Mouse (Mus musculus) MEL-GATA-1-ER (cell line): ENCODE data around the gene Parp2.
"Not testable (repeated sequence)": the region's sequence is repeated elsewhere in the genome, so short reads cannot be mapped to it uniquely, and the experiment has no call there.

Experiments used
- DNase-seq: peaks from one replicate; pipeline ENCODE4 v3.0.0-alpha.2; 2012; ENCODE audit warnings: low read depth; ENCODE audit errors: extremely low read depth

Gene Parp2

GRCm38 (mm10) chr14:50807487-50808072 lies at the start of gene Parp2, which contains the start of gene Ccnb1ip1:
TSS of gene Parp2 (plus strand) at chr14:50807841.
TSS of gene Ccnb1ip1 (minus strand) at chr14:50807732.
- peak; percentile 93 for DNase-seq

GRCm38 (mm10) chr14:50758416-50759085 lies 49.1 kb upstream of the Parp2 start:
- no peak for DNase-seq

- no peak for DNase-seq
Observed at GRCm38 (mm10) chr14:50765736-50766135, 41.9 kb upstream of the Parp2 start.

GRCm38 (mm10) chr14:50771342-50771741 lies 36.3 kb upstream of the Parp2 start:
- no peak for DNase-seq

- no peak for DNase-seq
Observed at GRCm38 (mm10) chr14:50782166-50782565, 25.5 kb upstream of the Parp2 start.

GRCm38 (mm10) chr14:50784391-50785250 lies 23.0 kb upstream of the Parp2 start:
- no peak for DNase-seq

GRCm38 (mm10) chr14:50785251-50785637 lies 22.4 kb upstream of the Parp2 start, which contains the start of gene Ttc5:
TSS of gene Ttc5 (minus strand) at chr14:50785519.
- DNase-seq: peak; percentile 84

- DNase-seq: no peak
Observed at GRCm38 (mm10) chr14:50788157-50788556, 19.5 kb upstream of the Parp2 start.

GRCm38 (mm10) chr14:50795261-50795935 lies 12.2 kb upstream of the Parp2 start:
- no peak for DNase-seq

GRCm38 (mm10) chr14:50795965-50796364 lies 11.7 kb upstream of the Parp2 start:
- DNase-seq: no peak

GRCm38 (mm10) chr14:50796464-50796863 lies 11.2 kb upstream of the Parp2 start:
- DNase-seq: no peak

- no peak for DNase-seq
Observed at GRCm38 (mm10) chr14:50798512-50798911, 9.1 kb upstream of the Parp2 start.

- peak; percentile 72 for DNase-seq
Observed at GRCm38 (mm10) chr14:50799502-50800259, 8.0 kb upstream of the Parp2 start.

GRCm38 (mm10) chr14:50802441-50802840 lies 5.2 kb upstream of the Parp2 start:
- no peak for DNase-seq

GRCm38 (mm10) chr14:50802843-50803562 lies 4.6 kb upstream of the Parp2 start:
- peak; percentile 68 for DNase-seq

- no peak for DNase-seq
Observed at GRCm38 (mm10) chr14:50804683-50805082, 3.0 kb upstream of the Parp2 start.

- DNase-seq: not testable (repeated sequence)
Observed at GRCm38 (mm10) chr14:50806469-50806868, 1.2 kb upstream of the Parp2 start.

- no peak for DNase-seq
Observed at GRCm38 (mm10) chr14:50813060-50813459, 5.4 kb downstream of the Parp2 start.

- no peak for DNase-seq
Observed at GRCm38 (mm10) chr14:50823240-50823639, 15.6 kb downstream of the Parp2 start.

GRCm38 (mm10) chr14:50824219-50824618 lies 16.6 kb downstream of the Parp2 start:
- no peak for DNase-seq
